Mouse (Mus musculus) embryonic fibroblast, embryonic 13.5 days (primary cell): ENCODE data around the gene Fam135a.

ENCODE experiments used
- CTCF ChIP-seq: IDR thresholded peaks from 2 replicates; pipeline ENCODE4 v1.5.1; 2011; ENCODE audit warnings: mild to moderate bottlenecking, control low read depth, low read length, moderate library complexity, borderline replicate concordance; ENCODE audit not compliant: insufficient read depth
- POLR2A ChIP-seq: IDR thresholded peaks from 2 replicates; pipeline ENCODE4 v1.6.1; 2011; ENCODE audit warnings: low read depth, mild to moderate bottlenecking, control low read depth, low read length, moderate library complexity

DNA sequence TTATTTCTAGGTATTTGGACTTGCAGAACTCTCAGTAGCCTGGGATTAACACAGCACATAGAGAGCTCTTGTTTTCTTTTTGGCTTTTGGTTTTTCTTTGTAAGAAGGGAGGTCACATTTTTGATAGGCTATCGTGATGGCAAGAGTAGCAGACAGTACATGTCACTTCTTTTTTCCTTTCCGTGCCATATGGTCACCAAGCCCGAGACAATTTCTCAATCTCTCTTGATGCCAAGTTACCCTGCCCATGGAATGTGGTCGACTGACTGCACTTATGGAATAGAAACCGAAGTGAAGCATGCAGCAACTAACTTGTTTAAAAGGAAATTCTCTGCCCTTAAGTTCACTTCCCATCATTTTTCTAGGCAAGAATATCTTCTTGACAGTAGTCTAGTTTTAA lies 10.0 kb downstream of the Fam135a start:
- TF ChIP-seq CTCF (no peak), POLR2A (no peak)
